Mouse (Mus musculus): ENCODE measurements around the gene Slc2a9.
"Not testable (repeated sequence)": the region's sequence is repeated elsewhere in the genome, so short reads cannot be mapped to it uniquely, and the experiment has no call there.

Slc2a9 gene

DNA sequence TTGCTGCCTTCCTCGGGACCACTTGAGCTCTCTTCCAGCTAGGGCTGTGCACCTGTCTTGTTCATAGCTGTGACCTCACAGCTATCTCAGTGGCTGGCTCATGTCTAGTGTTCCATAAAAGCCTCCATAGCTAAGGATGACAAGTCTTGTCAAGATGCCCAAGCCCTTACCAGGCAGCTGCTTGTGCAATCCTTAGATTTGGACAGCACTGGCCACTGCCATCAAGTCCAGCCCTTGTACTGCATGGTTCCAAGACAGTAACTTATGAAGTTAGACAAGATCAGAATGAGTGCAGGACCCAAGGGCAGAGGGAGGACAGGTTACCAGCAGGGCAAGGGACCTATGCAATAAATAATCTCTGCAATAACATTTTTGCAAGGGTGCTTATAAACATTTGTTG, 1.2 kb upstream of the Slc2a9 start:
- no peak for DNase-seq (ENCODE audit: extremely low read depth, low read depth)

DNA sequence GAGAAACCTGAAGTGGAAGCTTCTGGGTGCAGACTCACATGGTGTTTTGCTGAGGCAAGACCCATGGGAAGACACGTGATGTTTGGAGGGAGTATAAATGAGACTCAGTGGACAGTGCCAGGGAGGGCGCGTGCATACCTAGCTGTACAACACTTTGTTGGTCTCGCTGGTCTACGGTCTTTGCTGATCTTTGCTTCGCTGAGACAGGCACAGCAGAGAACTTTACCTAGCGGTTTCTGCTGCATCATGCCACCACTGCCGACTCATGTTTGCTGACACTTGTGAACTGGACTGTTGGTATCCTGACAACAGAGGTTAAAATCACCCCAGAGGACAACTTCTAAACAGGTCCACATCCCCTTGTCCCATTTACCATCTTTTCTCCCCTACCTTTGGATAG, 2.9 kb downstream of the Slc2a9 start:
- DNase-seq (ENCODE audit: extremely low read depth, low read depth): no peak

- DNase-seq (ENCODE audit: extremely low read depth, low read depth): no peak
Measured at GRCm38 (mm10) chr5:38499316-38499811, 3.6 kb downstream of the Slc2a9 start.

DNA sequence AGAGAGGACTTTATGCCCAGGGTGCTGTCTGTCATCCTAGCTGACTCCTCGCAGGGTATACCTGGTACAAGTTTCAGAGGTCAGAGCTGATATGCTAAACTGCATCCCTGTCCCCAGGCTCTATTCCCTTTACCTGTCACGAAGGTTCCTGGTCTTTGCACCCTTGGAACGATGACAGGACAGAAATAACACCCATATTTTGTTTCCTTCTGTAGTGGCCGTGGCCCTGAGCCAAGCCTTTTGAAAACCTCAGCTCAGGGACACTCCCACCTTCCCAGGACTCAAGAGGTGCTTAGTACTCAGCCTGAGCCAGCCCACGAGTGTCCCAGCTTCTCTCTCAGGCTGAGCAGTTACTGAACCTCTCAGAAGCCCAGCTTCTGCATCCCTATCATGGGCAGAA, 4.5 kb downstream of the Slc2a9 start:
- no peak for DNase-seq (ENCODE audit: extremely low read depth, low read depth)

DNA sequence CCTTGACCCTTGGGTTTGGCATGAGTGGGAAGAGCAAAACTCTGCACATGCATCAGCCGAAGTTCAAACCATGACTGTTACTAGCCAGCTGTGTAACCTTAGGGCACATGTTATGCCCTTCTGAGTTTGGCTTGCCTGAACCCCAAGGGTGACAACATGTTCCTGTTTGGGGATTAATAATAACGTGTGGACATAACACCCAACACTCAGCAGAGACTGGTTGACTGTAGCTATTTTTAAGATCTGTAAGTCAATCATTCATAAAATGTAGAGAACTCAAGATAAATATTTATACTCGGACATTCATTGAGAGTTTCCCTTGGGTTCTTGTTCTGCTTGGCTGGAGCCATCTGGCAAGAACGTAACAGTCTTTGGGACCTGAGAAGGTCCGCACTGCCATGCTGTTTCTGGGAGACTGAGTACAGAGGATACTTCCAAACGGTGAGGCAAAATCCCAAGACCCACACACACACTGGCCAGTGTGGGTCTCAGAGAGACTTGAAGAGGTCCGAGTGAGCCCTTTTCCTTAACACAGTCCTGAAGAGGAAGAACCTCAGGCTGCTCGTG, 6.4 kb downstream of the Slc2a9 start:
- no peak for DNase-seq (ENCODE audit: extremely low read depth, low read depth)

DNA sequence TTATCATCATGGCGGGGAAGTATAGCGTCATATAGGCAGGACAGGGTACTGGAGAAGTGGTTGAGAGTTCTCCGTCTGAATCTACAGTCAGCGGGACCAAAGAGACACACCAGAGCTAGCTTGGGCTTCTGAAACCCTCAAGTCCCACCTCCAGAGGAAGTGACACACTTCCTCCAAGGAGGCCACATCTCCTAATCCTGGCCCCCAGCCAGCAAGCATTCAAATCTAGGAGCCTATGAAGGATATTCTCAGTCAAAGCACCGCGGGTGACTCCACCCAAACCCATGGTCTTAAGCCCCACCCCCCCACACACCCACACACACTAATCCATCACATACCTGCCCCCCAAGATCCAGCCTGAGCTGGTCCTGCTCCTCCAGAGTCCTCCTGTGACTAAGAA, 9.1 kb downstream of the Slc2a9 start:
- DNase-seq (ENCODE audit: extremely low read depth, low read depth): no peak

DNA sequence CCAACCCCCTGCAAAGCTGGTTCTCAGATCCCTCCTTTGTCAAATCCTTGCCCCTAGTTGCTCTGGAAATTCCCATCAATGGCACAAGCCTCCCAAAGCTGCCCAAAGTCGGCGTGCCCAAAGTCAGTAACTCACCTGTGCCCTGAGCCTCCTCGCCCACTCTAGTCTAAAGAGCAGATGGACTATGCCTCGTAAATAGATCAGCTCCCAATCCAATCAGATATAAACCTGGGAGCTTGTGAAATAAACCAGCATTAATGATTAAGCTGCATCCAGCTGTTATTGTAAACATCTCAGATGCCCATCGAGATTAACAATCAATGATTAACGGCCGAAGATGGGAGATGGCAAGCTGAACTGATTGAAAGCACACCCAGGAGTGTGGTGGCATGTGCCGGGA, 11.2 kb downstream of the Slc2a9 start:
- no peak for DNase-seq (ENCODE audit: extremely low read depth, low read depth)

DNA sequence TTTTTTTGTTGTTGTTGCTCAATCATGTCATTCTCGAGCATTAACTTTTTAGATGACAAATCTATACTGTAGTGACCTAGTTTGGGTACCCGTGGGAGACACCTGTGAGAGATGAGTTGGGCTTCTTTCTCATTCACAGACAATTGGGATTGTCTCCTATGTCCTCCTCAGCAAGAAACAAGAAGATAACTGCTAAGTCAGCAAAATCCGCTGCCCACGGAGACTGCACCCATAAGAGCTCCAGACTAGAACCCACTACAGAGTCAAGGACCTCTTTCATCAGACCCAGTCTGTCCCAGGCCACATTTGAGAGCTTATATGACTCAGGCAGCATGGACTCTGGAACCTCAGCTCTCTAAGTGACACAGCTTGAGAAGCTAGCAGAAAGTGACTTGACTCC, 13.2 kb downstream of the Slc2a9 start:
- no peak for DNase-seq (ENCODE audit: extremely low read depth, low read depth)

- no peak for DNase-seq (ENCODE audit: extremely low read depth, low read depth)
Measured at GRCm38 (mm10) chr5:38488673-38489615, 14.0 kb downstream of the Slc2a9 start.

DNA sequence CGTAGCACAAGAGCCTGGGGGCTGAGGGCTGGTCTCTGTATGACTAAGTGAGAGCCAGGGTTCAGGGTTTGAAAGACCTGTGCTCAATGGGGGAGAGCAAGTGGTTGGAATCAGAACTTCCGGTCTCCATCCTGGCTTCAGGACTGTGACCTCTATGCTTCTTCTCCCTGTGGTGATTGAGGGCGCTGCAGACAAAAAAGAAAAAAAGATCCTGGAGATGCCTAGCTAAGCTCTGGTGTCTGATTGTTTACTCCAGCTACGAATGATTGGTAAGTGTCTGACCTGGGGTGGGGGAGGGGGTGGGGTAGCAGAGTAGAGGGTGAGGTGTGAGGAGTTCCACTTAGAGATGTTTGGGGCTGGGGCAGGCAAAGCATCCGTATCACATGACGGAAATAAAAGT, 14.9 kb downstream of the Slc2a9 start:
- DNase-seq (ENCODE audit: extremely low read depth, low read depth): no peak

GRCm38 (mm10) chr5:38487247-38487646, 15.7 kb downstream of the Slc2a9 start:
- no peak for DNase-seq (ENCODE audit: extremely low read depth, low read depth)

DNA sequence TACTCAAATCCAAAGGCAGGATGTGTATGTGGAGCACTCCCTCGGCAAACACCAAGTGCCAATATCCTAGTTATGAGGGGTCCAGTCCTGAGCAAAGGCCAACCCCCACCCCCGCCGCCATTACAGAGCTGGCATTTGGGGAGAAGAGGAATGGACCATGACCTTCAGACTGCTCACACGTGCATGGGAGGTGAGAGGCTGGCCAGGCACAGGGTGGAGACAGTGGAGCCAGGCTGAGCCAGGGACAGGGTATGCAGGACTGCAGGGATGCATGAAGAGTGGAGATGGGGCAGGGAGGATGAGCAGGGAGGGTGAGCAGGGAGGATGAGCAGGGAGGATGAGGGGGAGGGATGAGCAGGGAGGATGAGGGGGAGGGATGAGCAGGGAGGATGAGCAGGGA, 17.0 kb downstream of the Slc2a9 start:
- DNase-seq (ENCODE audit: extremely low read depth, low read depth): no peak

- DNase-seq (ENCODE audit: extremely low read depth, low read depth): no peak
Measured at GRCm38 (mm10) chr5:38483518-38484110, 19.3 kb downstream of the Slc2a9 start.

DNA sequence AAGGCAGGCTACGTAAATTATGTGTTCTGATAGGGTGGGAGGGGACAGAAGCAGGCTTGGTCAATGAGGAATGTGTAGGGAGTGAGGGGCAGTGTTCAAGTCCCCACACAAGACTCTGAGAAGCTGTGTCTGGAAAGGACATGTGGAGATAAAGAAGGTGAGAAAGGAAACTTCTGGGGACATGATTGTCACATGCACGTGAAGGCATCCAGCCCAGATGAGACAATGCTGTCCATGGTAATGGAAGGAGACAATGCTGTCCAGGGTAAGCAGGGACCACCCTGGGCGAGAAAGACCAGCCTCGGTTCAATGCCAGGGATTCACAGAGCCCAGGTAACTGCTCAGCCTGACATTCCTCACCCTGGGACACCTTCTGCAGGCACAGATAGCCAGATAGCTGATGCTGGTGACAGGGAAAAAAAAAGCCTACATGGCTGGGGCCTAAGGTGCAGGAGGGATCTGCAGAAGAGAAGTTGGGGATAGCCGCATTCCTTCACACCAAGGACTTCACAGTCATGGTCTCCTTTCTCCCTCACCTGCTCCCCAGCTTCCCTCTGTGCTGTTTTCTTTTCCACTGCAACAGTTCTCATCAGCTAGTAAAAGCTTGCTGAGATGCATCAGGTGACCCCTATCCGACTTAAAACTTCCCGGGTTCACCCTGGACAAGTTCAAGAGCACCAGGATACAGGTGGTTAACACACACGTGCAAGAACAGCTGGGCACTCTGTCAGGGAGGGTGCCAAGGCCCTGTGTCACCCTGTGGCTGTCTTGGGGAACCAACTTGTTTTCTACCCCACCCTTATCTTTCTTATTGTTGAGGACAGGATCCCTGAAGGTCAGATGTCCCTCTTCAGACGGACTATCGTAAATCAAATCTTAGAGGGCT, 21.9 kb downstream of the Slc2a9 start:
- DNase-seq (ENCODE audit: extremely low read depth, low read depth): no peak

- DNase-seq (ENCODE audit: extremely low read depth, low read depth): peak; percentile 63
Measured at GRCm38 (mm10) chr5:38479908-38480725, 22.8 kb downstream of the Slc2a9 start.

DNA sequence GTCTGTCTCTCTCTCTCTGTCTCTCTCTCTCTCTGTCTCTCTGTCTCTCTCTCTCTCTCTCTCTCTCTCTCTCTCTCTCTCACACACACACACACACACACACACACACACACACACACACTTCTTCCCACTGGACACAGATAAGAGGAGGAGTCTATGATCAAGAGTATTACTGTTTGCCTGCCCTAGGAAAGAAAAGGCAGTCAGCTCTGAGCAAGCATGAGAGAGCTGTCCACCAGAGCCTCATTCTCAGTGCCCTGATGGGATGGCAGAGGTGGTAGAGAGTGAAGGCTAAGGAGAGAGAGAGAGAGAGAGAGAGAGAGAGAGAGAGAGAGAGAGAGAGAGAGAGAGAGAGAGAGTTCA, 23.4 kb downstream of the Slc2a9 start:
- not testable (repeated sequence) for DNase-seq (ENCODE audit: extremely low read depth, low read depth)

DNA sequence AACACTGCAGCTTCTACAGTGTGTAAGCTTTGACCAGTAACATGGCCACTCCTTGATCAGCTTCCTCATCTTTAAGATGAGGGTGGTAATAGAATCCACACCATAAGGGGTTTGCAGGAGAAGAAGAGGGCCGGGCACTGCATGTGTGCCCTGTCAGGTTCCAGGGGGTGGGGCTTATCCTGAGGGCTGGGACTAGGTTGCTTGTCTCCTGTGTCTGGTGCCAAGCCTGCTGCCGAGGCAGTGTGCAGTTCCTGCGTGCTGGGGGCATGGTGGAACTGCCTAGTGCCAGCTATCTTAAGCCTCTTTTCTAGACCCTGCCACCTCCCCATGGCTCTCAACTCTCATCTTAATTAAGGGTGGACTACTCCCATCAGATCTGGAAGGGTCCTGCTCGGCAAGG, 23.9 kb downstream of the Slc2a9 start:
- peak; percentile 43 for DNase-seq (ENCODE audit: extremely low read depth, low read depth)

- no peak for DNase-seq (ENCODE audit: extremely low read depth, low read depth)
Measured at GRCm38 (mm10) chr5:38477731-38478445, 25.1 kb downstream of the Slc2a9 start.

- DNase-seq (ENCODE audit: extremely low read depth, low read depth): no peak
Measured at GRCm38 (mm10) chr5:38476861-38477565, 25.9 kb downstream of the Slc2a9 start.

All from MEL-GATA-1-ER (cell line).